Mouse (Mus musculus): ENCODE measurements around the gene Pip5kl1. TPM values are rescaled to one million over a fixed set of nuclear protein-coding genes. Genes with fewer than 3 reads are reported as not detected.

Pip5kl1 gene
- total RNA-seq, 2 experiments from 2014 or later, result 6.4 to 7.1 TPM

- DNase-seq (ENCODE audit: low spot score in 2 of 2), result no peak
Observed at GRCm38 (mm10) chr2:32608778-32609435, 34.3 kb downstream of the Pip5kl1 start.

DNA sequence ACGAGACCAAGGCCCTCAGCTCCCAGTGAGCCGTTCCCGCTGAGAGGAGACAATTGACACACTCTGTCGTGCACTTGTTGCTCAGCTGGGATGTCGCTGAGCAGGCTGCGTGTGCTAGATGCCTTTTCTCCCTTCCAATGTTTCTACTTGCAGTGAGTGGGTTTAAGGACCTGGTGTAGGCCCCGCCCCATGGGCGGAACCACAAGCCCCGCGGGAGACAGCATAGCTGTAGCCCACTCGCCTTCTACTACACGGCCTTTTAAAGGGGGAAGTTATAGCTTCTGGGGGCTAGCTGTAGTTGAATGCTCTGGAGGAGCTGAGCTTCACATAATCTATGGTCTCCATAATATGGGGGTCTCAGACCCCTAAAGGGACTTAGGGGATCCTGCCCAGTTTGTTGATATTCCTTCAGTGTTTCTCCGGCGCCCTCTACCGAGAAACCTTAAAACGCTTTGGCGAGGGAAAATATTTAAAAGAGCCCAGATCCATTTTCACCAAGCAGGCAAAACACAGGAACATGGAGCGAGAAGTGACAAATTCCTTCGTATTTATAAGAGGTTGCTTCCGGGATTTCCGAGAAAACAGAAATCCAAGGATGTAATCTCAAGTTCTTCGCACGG lies 36.1 kb downstream of the Pip5kl1 start:
- peak; percentile 51 to 71 for DNase-seq (ENCODE audit: low spot score in 2 of 2)

DNA sequence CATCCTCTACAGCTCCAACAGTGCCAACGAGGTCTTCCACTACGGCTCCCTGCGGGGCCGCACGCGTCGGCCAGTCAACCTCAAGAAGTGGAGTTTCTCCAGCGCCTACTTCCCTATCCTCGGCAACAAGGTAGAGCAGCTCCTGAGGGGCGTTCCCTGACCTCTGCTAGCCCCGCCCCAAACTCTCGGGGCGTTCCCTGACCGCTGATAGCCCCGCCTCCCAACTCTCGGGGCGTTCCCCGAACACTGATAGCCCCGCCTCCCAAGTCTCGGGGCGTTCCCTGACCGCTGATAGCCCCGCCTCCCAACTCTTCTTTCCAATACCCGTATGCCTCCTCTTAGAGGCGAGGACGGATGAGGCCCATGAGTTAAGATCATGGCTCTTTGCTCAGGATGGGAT lies 37.7 kb downstream of the Pip5kl1 start:
- no peak for DNase-seq (ENCODE audit: low spot score in 2 of 2)

DNA sequence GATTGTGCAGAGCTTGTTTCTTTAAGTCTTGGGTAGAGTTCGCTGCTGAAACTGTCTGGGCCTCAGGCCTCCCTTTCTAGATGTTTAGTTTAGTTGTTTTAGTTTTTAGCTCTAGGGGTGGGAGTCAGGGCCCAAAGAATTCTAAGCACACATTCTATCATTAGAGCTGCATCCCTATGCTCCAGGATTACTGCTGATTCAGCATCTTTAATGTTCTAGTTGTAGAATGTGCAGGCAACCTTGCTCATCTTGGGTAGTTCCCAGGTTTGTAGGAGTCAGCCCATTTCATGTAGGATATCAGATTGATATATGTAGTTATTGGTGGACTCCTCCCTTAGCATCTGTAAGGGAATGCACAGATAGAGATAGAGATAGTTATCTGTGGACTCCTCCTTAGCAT lies 42.5 kb downstream of the Pip5kl1 start:
- DNase-seq (ENCODE audit: low spot score in 2 of 2), result no peak

GRCm38 (mm10) chr2:32617601-32618000 lies 43.0 kb downstream of the Pip5kl1 start:
- no peak for DNase-seq (ENCODE audit: low spot score in 2 of 2)

DNA sequence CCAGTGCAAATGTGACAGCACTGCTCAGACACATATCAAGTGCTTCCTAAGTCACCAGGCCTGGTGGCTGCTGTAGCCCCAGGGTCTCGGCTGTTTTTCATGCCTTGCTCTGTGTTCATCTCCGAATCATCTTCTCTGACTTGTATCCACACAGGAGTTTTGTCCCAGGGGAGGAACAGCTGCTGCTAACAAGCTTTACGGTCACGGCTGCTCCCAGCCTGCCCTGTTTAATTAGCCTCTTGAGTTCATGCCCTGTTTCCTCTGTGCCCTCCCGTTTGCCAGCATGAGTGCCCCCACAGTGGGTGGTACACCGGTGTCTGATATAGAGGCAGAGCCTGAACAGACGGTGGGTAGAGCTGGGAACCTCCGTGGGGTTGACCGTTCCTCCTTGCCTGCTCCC lies 43.5 kb downstream of the Pip5kl1 start:
- no peak for DNase-seq (ENCODE audit: low spot score in 2 of 2)

DNA sequence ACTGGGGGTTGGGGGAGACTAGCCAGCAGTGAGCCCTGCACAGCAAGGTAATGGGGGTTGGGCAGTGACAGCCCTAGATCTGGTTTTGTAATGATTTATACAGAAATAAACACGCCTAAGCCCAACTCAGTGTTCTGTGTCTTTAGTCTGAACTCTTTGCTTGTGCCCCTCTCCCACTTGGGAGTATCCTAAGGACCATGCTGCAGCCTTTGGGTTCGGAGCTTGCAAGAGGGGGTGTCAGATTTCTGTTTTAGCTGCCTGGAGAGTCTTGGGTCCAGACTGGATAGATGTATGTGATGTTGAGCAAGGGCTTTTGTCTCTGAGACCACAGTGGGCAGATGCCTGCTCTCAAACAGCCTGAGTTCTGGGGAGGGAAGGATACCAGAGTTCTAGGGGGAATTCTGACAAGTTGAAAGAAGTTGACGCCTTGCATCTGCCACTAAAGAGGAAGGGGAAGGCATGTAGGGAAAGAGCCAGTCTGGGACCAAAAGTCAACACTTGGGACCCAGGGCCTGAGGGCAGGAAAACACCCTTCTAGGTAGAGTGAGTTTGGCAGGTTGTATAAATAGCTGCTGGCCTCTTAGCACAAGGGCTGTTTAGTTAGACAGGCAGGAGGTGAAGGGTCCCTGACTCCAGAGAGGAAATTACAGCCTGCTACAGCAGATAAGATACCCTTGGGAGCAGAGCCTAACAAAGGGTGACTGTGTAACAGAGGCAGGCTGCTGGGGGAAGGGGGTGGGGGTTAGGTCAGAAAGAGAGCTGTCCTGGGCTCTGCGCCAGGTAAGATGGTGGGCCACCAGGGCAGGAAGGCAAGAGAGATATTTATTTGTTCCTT lies 46.3 kb downstream of the Pip5kl1 start:
- DNase-seq (ENCODE audit: low spot score in 2 of 2), result no peak

- no peak for DNase-seq (ENCODE audit: low spot score in 2 of 2)
Observed at GRCm38 (mm10) chr2:32621517-32621859, 46.9 kb downstream of the Pip5kl1 start, which contains the start of gene Ak1. Gene Ak1, plus strand, starts transcription at chr2:32621758.

DNA sequence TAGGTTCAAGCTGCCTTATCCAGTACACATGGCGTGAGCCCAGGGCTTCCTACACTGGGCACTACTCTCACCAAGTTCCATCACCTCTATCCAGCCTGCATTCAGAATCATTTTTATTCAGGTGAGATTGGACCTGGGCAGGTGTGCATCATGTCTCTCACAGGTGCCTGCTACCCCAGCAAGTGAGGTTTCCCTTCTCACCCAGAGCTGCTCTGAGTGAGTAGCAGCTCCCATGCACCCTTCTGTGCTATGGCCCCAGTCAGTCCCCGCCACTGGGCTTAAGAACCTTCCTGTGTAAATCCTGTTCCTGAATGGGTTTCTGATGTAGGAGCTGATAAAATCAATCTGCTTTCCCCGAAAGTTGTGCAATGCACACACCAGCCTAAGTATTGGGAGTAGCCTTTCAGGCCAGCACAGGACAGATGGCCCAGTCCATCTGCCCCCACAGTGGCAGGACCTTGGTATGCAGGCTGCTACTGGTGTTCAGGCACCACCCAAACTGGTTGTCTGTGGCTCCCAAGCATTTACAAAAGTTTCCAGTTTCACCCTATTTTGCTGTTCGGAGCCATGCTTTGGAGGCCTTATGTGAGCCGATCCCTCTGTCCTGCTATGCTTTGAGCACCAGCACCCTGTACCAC lies 49.6 kb downstream of the Pip5kl1 start:
- DNase-seq (ENCODE audit: low spot score in 2 of 2), result no peak

GRCm38 (mm10) chr2:32625212-32625872 lies 50.7 kb downstream of the Pip5kl1 start:
- DNase-seq (ENCODE audit: low spot score in 2 of 2), result peak; percentile 78 to 83

- DNase-seq (ENCODE audit: low spot score in 2 of 2), result peak; percentile 53 to 63
Observed at GRCm38 (mm10) chr2:32625873-32626694, 51.5 kb downstream of the Pip5kl1 start.

GRCm38 (mm10) chr2:32627266-32628043 lies 52.9 kb downstream of the Pip5kl1 start:
- DNase-seq (ENCODE audit: low spot score in 2 of 2), result no peak

DNA sequence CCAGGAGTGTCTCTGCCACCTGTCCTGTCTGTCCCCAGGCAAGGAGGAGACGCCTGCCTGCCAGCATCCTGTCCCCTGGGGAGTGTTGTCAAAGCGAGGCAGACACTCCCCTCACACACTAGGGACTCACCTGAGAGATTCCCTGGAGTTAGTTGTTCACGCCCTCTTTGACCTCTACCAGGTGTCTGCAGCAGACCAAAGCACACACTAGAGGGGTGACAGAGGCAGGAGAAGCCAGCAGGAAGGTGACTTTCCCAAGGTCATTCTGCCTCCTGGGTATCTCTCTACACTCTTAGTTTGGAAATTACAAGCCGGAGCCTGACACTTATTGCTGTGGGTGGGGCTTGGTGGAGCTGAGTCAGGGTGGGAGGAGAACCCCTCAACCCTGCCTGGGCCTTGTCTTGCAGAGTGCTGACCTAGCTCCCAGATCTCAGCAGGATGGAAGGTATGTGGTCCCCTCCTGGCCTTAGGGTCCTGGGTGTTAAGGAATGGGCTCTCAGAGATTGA lies 53.5 kb downstream of the Pip5kl1 start:
- DNase-seq (ENCODE audit: low spot score in 2 of 2), result no peak

DNA sequence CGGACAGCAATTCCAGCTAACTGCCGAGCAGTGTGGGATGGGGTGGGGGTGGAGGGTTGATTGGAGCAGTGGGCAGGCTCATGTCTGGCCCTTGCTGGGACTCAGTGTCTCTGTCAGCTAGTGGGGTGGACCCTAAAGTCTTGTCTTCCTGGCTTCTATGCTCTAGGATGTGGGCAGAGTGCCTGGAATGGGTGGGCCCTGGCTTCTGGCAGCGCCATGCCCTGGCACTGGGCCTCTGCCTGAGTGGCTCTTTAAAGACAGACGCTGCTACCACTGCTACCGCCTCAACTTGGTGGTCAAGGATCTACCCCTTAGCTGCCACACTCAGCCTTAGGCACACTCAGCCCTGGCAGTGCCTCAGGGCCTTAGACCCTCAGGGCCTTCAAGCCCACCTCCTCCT lies 54.1 kb downstream of the Pip5kl1 start:
- DNase-seq (ENCODE audit: low spot score in 2 of 2), result peak; percentile 77 to 84

- DNase-seq (ENCODE audit: low spot score in 2 of 2), result peak; percentile 62 to 64
Observed at GRCm38 (mm10) chr2:32629276-32629976, 54.8 kb downstream of the Pip5kl1 start.

GRCm38 (mm10) chr2:32630036-32630435 lies 55.4 kb downstream of the Pip5kl1 start:
- no peak for DNase-seq (ENCODE audit: low spot score in 2 of 2)

DNA sequence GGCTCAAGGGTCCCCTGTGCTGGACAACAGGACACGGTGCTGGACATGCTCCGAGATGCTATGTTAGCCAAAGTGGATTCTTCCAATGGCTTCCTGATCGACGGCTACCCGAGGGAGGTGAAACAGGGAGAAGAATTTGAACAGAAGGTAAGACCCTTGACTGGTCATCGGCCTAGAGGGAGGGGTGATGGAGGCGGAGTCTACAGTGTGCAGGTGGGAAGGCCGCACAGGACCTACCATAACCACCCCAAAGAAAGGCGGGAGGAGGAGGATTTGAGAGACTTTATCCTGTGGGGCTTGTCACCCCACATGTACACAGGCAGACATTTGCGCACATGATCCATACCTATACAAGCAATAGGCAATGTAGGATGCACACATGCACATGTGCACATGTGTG lies 56.4 kb downstream of the Pip5kl1 start:
- no peak for DNase-seq (ENCODE audit: low spot score in 2 of 2)

DNA sequence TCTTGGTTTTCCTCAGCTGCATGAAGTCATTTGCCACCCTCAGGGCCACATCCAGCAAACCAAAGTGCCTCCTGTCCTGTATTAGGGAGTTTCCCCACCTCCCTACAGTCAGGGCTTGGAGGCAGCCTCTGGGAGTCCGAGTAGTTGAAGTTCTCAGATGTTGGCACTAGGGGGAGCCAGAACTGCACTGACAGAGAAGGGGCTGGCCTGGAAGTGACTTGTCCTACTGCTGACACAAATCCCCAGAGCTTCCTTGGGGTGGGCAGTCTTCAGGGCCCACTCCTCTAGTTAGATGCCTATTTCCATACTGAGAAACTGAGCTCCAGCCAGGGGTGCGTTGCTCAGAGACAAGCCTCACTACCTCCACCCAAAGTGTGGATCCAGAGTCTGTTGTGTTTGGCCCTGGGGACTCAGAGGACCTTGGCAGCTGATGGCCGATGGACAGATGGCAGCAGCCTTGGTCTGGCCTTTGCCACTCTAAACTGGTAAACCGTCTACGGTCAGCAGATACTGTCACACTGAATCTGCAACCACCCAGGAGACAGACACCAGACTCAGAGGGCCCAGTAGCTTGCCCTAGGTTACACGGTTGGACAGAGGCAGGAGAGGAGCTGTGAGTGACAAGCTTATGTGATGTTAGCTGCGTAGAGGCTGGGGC lies 57.3 kb downstream of the Pip5kl1 start:
- peak; percentile 82 to 87 for DNase-seq (ENCODE audit: low spot score in 2 of 2)
